27 mouse cellular contexts compared by ENCODE assay signal in the genomic region with DNA sequence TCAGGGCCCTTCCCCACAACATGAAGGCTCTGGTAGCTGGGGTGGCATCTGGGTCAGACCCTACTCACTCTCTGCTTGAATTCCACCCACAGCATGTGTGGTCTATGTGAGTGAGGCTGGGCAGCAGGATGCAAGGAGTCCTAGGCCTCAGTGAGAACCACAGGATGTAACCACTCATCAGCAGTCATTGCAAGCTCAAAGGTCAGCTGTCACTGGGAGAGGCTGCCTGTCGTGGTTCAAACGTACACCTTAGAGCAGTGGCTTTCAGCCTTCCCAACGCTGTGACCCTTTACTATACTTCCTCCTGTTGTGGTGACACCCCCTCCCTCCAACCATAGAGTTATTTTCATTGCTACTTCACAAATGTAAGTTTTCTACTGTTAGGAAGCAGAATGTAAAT. TPM values are rescaled to one million over a fixed set of nuclear protein-coding genes. Genes with fewer than 3 reads are reported as not detected.
A peak's percentile ranks its signal among the peaks of the same experiment; 100 is the strongest.
DNase-seq lines count a peak whose midpoint lies in the region; ATAC-seq and TF ChIP-seq lines count a peak whose summit lies in the region.
"Had no signal": no experiment of that assay in that cellular context is flagged by ENCODE, and none has a peak within 500 bp of the region (broad histone marks: within the 10 kb centered on the region; RNA-seq: fewer than 3 reads in every experiment).

No protein-coding gene starts in this region.

- no peaks in the 10 kb centered on the region for H3K4me1 ChIP-seq in midbrain, embryonic 11.5 days (ENCODE audit: control insufficient read depth, insufficient read depth, low read length)
- peaks cover 12% of the 10 kb centered on the region for H3K4me1 ChIP-seq in midbrain, embryonic 10.5 days
- peaks cover 9% of the 10 kb centered on the region for H3K4me1 ChIP-seq in intestine, embryonic 16.5 days (ENCODE audit: control insufficient read depth, insufficient read depth, low read length)
- peaks cover 70% of the 10 kb centered on the region for H3K4me1 ChIP-seq in megakaryocyte, embryonic 14.5 days
- H3K4me1 ChIP-seq: forebrain, embryonic 13.5 days; hindbrain, embryonic 15.5 days had no signal

- H3K9me3 ChIP-seq in midbrain, embryonic 11.5 days (ENCODE audit: control insufficient read depth, low read length), result no peaks in the 10 kb centered on the region
- H3K9me3 ChIP-seq in midbrain, embryonic 10.5 days (replicated peaks), result 0 out of 2 replicates have a peak, but pooled peaks cover 6% of the 10 kb centered on the region
- no peaks in the 10 kb centered on the region for H3K9me3 ChIP-seq in intestine, embryonic 16.5 days (ENCODE audit: control insufficient read depth, low read length)
- peaks cover 18% of the 10 kb centered on the region for H3K9me3 ChIP-seq in megakaryocyte, embryonic 14.5 days
- H3K9me3 ChIP-seq: forebrain, embryonic 10.5 days; forebrain, embryonic 13.5 days; heart, embryonic 15.5 days; hindbrain, embryonic 12.5 days; hindbrain, embryonic 15.5 days had no signal

- 69% methylated on average over 3 of the region's 3 CpGs for WGBS in midbrain, embryonic 11.5 days
- 72% methylated on average over 3 of the region's 3 CpGs for WGBS in midbrain, embryonic 10.5 days
- WGBS in intestine, embryonic 16.5 days, result 35% methylated on average over 3 of the region's 3 CpGs

- no peak for TF ChIP-seq CTCF in gastrocnemius, adult 2 months (IDR thresholded peaks at IDR 0.05)

- H3K4me2 ChIP-seq in midbrain, embryonic 11.5 days, result no peak overlapping the region
- no peak overlapping the region for H3K4me2 ChIP-seq in intestine, embryonic 16.5 days (ENCODE audit: low read depth, low read length)
- H3K4me2 ChIP-seq: forebrain, embryonic 13.5 days; heart, embryonic 12.5 days; heart, embryonic 15.5 days; hindbrain, embryonic 12.5 days; hindbrain, embryonic 15.5 days had no signal

- ATAC-seq in midbrain, embryonic 11.5 days (ENCODE audit: low FRiP score), result no peak
- peak; percentile 74 for ATAC-seq in intestine, embryonic 16.5 days
- ATAC-seq: CD4-positive, CD25-positive, alpha-beta regulatory T cell, adult 4 months; forebrain, embryonic 13.5 days; forebrain, embryonic 16.5 days had no signal

- intact Hi-C loops in gastrocnemius, adult 2 months (cut with DNase I), result no loop called here

- H3K9ac ChIP-seq in midbrain, embryonic 11.5 days (ENCODE audit: low read length), result no peak overlapping the region
- H3K9ac ChIP-seq in intestine, embryonic 16.5 days (ENCODE audit: low read depth, low read length), result no peak overlapping the region
- H3K9ac ChIP-seq: forebrain, embryonic 13.5 days; heart, embryonic 12.5 days; heart, embryonic 15.5 days; hindbrain, embryonic 12.5 days; hindbrain, embryonic 15.5 days had no signal

- peaks cover 5% of the 10 kb centered on the region for H3K27me3 ChIP-seq in midbrain, embryonic 11.5 days (ENCODE audit: control insufficient read depth, insufficient read depth, low read length)
- peaks cover 40% of the 10 kb centered on the region for H3K27me3 ChIP-seq in midbrain, embryonic 10.5 days (ENCODE audit: low read depth, poor library complexity, severe bottlenecking)
- no peaks in the 10 kb centered on the region for H3K27me3 ChIP-seq in intestine, embryonic 16.5 days (replicated peaks; ENCODE audit: control insufficient read depth, insufficient read depth, low read length)
- peaks cover 8% of the 10 kb centered on the region for H3K27me3 ChIP-seq in megakaryocyte, embryonic 14.5 days (replicated peaks)
- H3K27me3 ChIP-seq: heart, embryonic 12.5 days; heart, embryonic 15.5 days; hindbrain, embryonic 15.5 days had no signal

- DNase-seq in midbrain, embryonic 11.5 days (ENCODE audit: low spot score, missing footprints), result peak; percentile 49
- DNase-seq in midbrain, embryonic 10.5 days (ENCODE audit: low spot score), result no peak
- no peak for DNase-seq in gastrocnemius, adult 2 months
- no peak for DNase-seq in layer of hippocampus, adult 9-11 months
- DNase-seq in thymus, postnatal 36 days, result no peak
- DNase-seq: adrenal gland, adult 8-10 months; adrenal gland, postnatal 25 days; B cell, adult 2 months; cerebellum, adult 11-12 months; cerebellum, adult 8-10 months; cerebellum, postnatal 10 days; cerebellum, postnatal 36 days; embryo, embryonic 11 days; gastrocnemius, postnatal 14 days; heart, adult 18-20 months; heart, postnatal 10 days; heart, postnatal 36 days had no signal

- no peak overlapping the region for H3K27ac ChIP-seq in midbrain, embryonic 11.5 days (ENCODE audit: low read depth, low read length)
- no peak overlapping the region for H3K27ac ChIP-seq in midbrain, embryonic 10.5 days (replicated peaks)
- no peak overlapping the region for H3K27ac ChIP-seq in intestine, embryonic 16.5 days (ENCODE audit: low read length)
- H3K27ac ChIP-seq in gastrocnemius, adult 2 months, result no peak overlapping the region
- H3K27ac ChIP-seq: forebrain, embryonic 10.5 days; forebrain, embryonic 13.5 days; heart, embryonic 15.5 days; hindbrain, embryonic 12.5 days; hindbrain, embryonic 15.5 days had no signal

- H3K36me3 ChIP-seq in midbrain, embryonic 11.5 days (ENCODE audit: control insufficient read depth, insufficient read depth, low read length), result no peaks in the 10 kb centered on the region
- H3K36me3 ChIP-seq in midbrain, embryonic 10.5 days, result no peaks in the 10 kb centered on the region
- no peaks in the 10 kb centered on the region for H3K36me3 ChIP-seq in intestine, embryonic 16.5 days (ENCODE audit: control insufficient read depth, insufficient read depth, low read length)
- H3K36me3 ChIP-seq in megakaryocyte, embryonic 14.5 days (replicated peaks; ENCODE audit: low read length), result no peaks in the 10 kb centered on the region
- H3K36me3 ChIP-seq: forebrain, embryonic 10.5 days; heart, embryonic 12.5 days; heart, embryonic 15.5 days; hindbrain, embryonic 12.5 days; hindbrain, embryonic 15.5 days had no signal

- no peak overlapping the region for H3K4me3 ChIP-seq in midbrain, embryonic 11.5 days (ENCODE audit: low read depth, low read length)
- no peak overlapping the region for H3K4me3 ChIP-seq in midbrain, embryonic 10.5 days
- H3K4me3 ChIP-seq in intestine, embryonic 16.5 days (ENCODE audit: low read length), result no peak overlapping the region
- H3K4me3 ChIP-seq in megakaryocyte, embryonic 14.5 days (replicated peaks), result peak overlapping the region; percentile 1
- no peak overlapping the region for H3K4me3 ChIP-seq in gastrocnemius, adult 2 months
- H3K4me3 ChIP-seq: forebrain, embryonic 10.5 days; forebrain, embryonic 13.5 days; heart, embryonic 12.5 days; heart, embryonic 15.5 days; hindbrain, embryonic 12.5 days; hindbrain, embryonic 15.5 days had no signal

RNA-seq across cellular contexts. Expression of a gene that starts 13.3 kb away (rescaled TPM):
- polyA plus RNA-seq in midbrain, embryonic 11.5 days (2014; fragmentation: Nextera tagmentation; extraction: Ambion mirVana), result 252 and 256 TPM in 2 replicates
- 192 and 243 TPM in 2 replicates for polyA plus RNA-seq in midbrain, embryonic 10.5 days (2016; fragmentation: Nextera tagmentation; extraction: Ambion mirVana)
- polyA plus RNA-seq in intestine, embryonic 16.5 days (2015; fragmentation: Nextera tagmentation; extraction: Ambion mirVana), result 36.4 and 40.8 TPM in 2 replicates
- polyA plus RNA-seq in megakaryocyte, embryonic 14.5 days (2012; ENCODE audit: insufficient read depth, low replicate concordance), result 115 and 668 TPM in 2 replicates
- 100 to 1,000 TPM in 1 of 2 experiments, 10 to 100 TPM in 1; 22.4 to 127 TPM for total RNA-seq in gastrocnemius, adult 2 months (2021)
